Mouse (Mus musculus) embryonic fibroblast, embryonic 13.5 days (primary cell): Measurements from ENCODE around the gene Mok.

Experiments used
- CTCF ChIP-seq: IDR thresholded peaks from 2 replicates; pipeline ENCODE4 v1.5.1; 2011; ENCODE audit warnings: mild to moderate bottlenecking, control low read depth, low read length, moderate library complexity, borderline replicate concordance; ENCODE audit not compliant: insufficient read depth
- POLR2A ChIP-seq: IDR thresholded peaks from 2 replicates; pipeline ENCODE4 v1.6.1; 2011; ENCODE audit warnings: low read depth, mild to moderate bottlenecking, control low read depth, low read length, moderate library complexity

- no peak for TF ChIP-seq CTCF
- TF ChIP-seq POLR2A, result no peak
Observed at GRCm38 (mm10) chr12:110888106-110888505, 47.4 kb upstream of the Mok start.
